Mouse (Mus musculus): ENCODE results near the gene Gm10318.

Gene Gm10318

GRCm38 (mm10) chr10:77895562-77895961, 42.9 kb downstream of the Gm10318 start:
- no peak for DNase-seq

DNA sequence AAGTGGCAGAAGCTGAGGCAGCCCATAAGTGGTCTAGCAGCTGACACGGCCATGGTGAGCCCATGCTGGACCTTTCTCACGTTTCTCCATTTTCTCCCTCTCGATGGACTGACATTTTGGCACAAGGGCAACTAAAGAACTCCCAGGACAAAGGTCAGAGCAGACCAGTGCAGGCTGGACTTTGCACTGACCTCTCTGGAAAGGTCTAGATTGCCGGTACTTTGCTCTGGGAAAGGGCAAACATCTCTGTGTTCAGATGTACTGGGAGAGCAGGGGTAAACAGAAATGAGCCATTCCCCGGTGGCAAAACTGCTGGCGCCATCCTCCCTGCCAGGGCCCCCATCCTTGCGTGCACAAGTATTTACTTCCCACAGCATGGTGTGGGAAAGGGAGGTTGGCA, 47.5 kb downstream of the Gm10318 start:
- DNase-seq: no peak

GRCm38 (mm10) chr10:77900903-77901818, 48.5 kb downstream of the Gm10318 start:
- no peak for DNase-seq

GRCm38 (mm10) chr10:77901871-77902210, 49.2 kb downstream of the Gm10318 start:
- no peak for DNase-seq

GRCm38 (mm10) chr10:77902211-77902893, 49.7 kb downstream of the Gm10318 start, which contains the start of gene Lrrc3:
Gene Lrrc3, minus strand, starts transcription at chr10:77902536.
- peak; percentile 74 to 82 for DNase-seq

- peak; percentile 67 to 80 for DNase-seq
Measured at GRCm38 (mm10) chr10:77902894-77903715, 50.4 kb downstream of the Gm10318 start.

Measured in cerebellum, postnatal 25 days (tissue).